Mouse (Mus musculus) lung, postnatal 0 days (tissue): ENCODE results near the gene Ogfrl1. TPM values are rescaled to one million over a fixed set of nuclear protein-coding genes. Genes with fewer than 3 reads are reported as not detected.

ENCODE experiments used
- ATAC-seq: fragments of 200-750 bp; cut with Nextera tagmentation; 2 replicates; pipeline ENCODE4 v1.8.0; 2017; ENCODE audit warnings: moderate library complexity
- DNase-seq: peaks from one replicate; pipeline ENCODE4 v3.0.0-alpha.2; 2016; ENCODE audit warnings: low spot score
- H3K27ac ChIP-seq: fragments of 300-500 bp; sonication (generic); 2 replicates; pipeline ENCODE4 v1.5.1; 2014; ENCODE audit warnings: antibody characterized with exemption, mild to moderate bottlenecking, low read length, mixed read lengths
- H3K27me3 ChIP-seq: fragments of 300-500 bp; sonication (generic); replicated peaks from 2 replicates; pipeline ENCODE4 v1.6.1; 2014; ENCODE audit warnings: low read length, mixed read lengths; ENCODE audit not compliant: insufficient read depth
- H3K36me3 ChIP-seq: fragments of 300-500 bp; sonication (generic); 2 replicates; pipeline ENCODE4 v1.6.1; 2014; ENCODE audit warnings: low read length, mixed read lengths; ENCODE audit not compliant: insufficient read depth
- H3K4me1 ChIP-seq: fragments of 300-500 bp; sonication (generic); 2 replicates; pipeline ENCODE4 v1.6.1; 2014; ENCODE audit warnings: antibody characterized with exemption, low read depth, low read length, mixed read lengths; ENCODE audit not compliant: insufficient read depth
- H3K4me2 ChIP-seq: fragments of 300-500 bp; sonication (generic); replicated peaks from 2 replicates; pipeline ENCODE4 v1.6.1; 2014; ENCODE audit warnings: low read depth, mild to moderate bottlenecking, low read length, moderate library complexity, mixed read lengths
- H3K4me3 ChIP-seq: fragments of 300-500 bp; sonication (generic); 2 replicates; pipeline ENCODE4 v1.5.1; 2014; ENCODE audit warnings: low read depth, low read length
- H3K9ac ChIP-seq: fragments of 300-500 bp; sonication (generic); replicated peaks from 2 replicates; pipeline ENCODE4 v1.6.1; 2014; ENCODE audit warnings: low read depth, mild to moderate bottlenecking
- H3K9me3 ChIP-seq: fragments of 300-500 bp; sonication (generic); 2 replicates; pipeline ENCODE4 v1.6.1; 2016; ENCODE audit warnings: low read length, mixed read lengths
- CTCF ChIP-seq: IDR thresholded peaks from 2 replicates; pipeline ENCODE4 v1.5.1; 2016; ENCODE audit warnings: antibody characterized with exemption, mild to moderate bottlenecking
- EP300 ChIP-seq: IDR thresholded peaks from 2 replicates; pipeline ENCODE4 v1.6.1; 2016; ENCODE audit warnings: antibody characterized with exemption, mild to moderate bottlenecking, control low read depth
- WGBS: fragments of 180-500 bp; shearing (Covaris S2); extraction: QIAGEN DNeasy Blood & Tissue Kit; methylation state at CpG from one replicate; pipeline ENCODE4 v1.1.7; 2014; 5-methylcytosine and 5-hydroxymethylcytosine counted together
- polyA plus RNA-seq: library from polyadenylated mRNA; unstranded; fragments of >200 nt; fragmentation: Nextera tagmentation; extraction: Ambion mirVana; gene quantifications from 2 replicates; pipeline ENCODE4 v1.2.1, GENCODE M21; 2015

Gene Ogfrl1
- 11.1 and 14.0 TPM in 2 replicates for polyA plus RNA-seq

DNA sequence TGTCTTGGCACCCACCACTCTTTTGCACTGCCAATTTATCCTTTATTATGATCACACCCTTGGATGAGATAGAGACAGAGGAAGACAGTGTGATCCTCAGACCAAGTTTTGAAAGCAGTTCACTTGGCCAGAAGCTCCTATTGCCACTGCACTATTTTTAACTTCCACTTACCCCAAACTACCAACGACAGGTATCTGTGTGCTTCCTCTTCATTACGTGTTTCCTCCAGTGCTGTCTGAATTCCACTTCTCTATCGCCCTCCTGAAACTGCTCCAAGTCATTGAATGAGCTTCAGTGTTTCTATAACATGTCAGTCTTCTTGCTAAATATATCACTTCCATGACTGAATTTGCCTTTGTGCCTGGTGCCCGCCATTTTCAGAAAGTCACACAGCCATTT lies at the start of gene Ogfrl1:
TSS of gene Ogfrl1 (minus strand) at position 150 of the 400 bp plus-strand sequence.
- no peaks in the 10 kb centered on the region for H3K27me3 ChIP-seq
- H3K4me3 ChIP-seq, result no peak within 1 kb of the TSS
- WGBS, result 69% methylated on average over 4 of the region's 4 CpGs
- no peak within 1 kb of the TSS for H3K4me2 ChIP-seq
- H3K9me3 ChIP-seq, result no peaks in the 10 kb centered on the region
- no peaks in the 10 kb centered on the region for H3K4me1 ChIP-seq
- TF ChIP-seq EP300, result no peak
- no peak for TF ChIP-seq CTCF
- ATAC-seq (no peak), DNase-seq (no peak)
- no peak within 1 kb of the TSS for H3K27ac ChIP-seq
- no peaks in the 10 kb centered on the region for H3K36me3 ChIP-seq
- H3K9ac ChIP-seq, result no peak within 1 kb of the TSS

DNA sequence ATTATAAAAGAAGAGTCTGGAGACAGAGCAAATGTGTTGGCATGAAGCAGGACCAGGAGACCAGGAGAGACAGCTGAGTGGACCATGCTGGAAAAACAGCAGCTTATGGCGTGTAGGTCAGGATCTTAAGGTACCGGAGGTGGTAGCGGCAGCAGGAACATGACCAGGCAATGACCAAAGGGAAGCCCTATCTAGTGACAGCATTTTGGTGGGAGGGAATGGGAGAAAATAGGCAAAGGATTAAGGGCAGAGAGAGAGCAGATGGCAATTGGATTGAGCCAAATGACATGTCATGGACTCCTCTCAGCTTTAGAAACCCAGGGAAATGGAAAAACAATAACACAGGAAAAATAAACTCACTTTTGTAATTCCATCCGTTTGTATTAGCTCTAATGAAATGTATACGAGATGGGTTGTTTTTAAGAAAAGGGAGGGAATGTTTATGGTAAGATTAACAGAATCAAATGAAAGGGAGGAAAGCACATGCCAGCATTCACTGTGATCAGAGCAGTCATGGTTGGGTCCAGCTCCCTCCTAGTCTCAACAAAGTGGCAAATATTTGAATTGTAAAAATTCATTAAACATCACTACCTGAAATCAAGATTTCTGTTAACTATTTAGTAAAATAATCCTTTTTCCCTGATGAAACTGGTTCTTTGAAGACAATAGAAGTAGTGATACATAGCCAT lies 48.3 kb upstream of the Ogfrl1 start:
- 67% methylated on average over 5 of the region's 5 CpGs for WGBS
- no peak for DNase-seq
- Histone ChIP-seq H3K27me3 (no peaks in the 10 kb centered on the region), H3K9me3 (no peaks in the 10 kb centered on the region), H3K4me3 (no peak overlapping the region), H3K4me1 (no peaks in the 10 kb centered on the region), H3K36me3 (no peaks in the 10 kb centered on the region), H3K27ac (no peak overlapping the region), H3K4me2 (no peak overlapping the region), H3K9ac (no peak overlapping the region)
- TF ChIP-seq EP300 (no peak), CTCF (no peak)
- no peak for ATAC-seq

DNA sequence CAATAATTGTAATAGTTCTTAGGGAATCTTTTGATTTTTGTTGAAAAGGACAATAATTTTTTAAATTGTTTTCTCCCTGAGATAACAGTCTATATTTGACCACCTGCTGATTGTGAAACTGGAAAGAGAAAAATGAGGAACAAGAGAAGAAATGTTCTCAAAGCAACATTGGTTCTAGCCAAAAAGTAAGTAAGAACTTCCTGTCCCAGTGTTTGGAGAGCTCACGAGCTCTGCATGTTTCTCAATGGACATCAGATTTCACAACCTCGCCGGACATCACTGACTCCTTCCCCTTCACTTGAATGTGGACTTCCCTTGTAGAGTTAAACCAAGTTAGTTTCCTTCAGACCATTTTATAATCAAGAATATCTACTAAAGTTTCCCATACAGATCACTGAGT lies 36.0 kb upstream of the Ogfrl1 start:
- no peak overlapping the region for H3K4me2 ChIP-seq
- no peaks in the 10 kb centered on the region for H3K36me3 ChIP-seq
- TF ChIP-seq EP300 (peak; percentile 78), CTCF (no peak)

DNA sequence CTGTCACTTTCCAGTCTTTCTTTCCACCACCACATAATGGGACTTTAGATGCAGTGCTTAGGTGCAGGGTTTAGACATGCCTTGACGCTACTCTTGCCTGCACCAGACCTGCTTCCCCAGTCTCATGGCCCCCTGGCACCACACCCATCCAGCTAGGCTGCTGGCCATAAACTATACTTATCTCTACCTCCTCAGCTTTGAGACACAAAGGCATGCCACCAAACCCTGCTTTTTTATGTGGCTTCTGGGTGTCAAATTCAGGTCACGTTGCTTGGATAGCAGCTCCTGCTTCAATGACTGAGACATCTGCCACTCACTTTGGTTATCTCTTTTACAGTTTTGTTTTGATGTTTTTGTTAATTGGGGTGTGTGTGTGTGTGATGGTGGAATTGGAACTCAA lies 28.9 kb upstream of the Ogfrl1 start:
- ATAC-seq, result no peak

More for the DNA sequence above, 36.0 kb upstream of the Ogfrl1 start:
- Histone ChIP-seq H3K27me3 (no peaks in the 10 kb centered on the region), H3K4me3 (no peak overlapping the region), H3K9me3 (no peaks in the 10 kb centered on the region), H3K9ac (no peak overlapping the region), H3K27ac (no peak overlapping the region), H3K4me1 (no peaks in the 10 kb centered on the region)
- 35% methylated on average over 3 of the region's 3 CpGs for WGBS
- ATAC-seq (peak; percentile 67), DNase-seq (peak; percentile 73)

DNA sequence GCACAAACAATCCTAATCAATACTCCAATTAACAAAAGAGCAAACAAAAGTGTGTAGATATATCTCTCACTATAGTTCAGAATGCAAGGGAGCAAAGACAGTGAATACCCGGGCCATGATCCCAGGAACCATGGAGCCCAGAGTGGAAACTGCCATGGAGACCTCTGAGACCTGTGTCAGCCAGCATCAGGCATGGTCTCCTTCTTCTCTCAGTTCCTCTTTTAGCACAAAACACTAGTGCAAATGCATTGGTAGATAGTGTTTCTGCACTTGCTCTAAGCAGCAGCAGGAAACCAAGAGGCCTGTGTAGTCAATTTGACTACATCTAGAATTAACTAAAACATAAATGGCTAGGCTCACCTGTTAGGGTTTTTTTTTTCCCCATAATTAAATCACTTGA lies 21.4 kb upstream of the Ogfrl1 start:
- Histone ChIP-seq H3K9me3 (no peaks in the 10 kb centered on the region), H3K4me2 (no peak overlapping the region), H3K27ac (no peak overlapping the region), H3K4me1 (no peaks in the 10 kb centered on the region), H3K36me3 (no peaks in the 10 kb centered on the region), H3K4me3 (no peak overlapping the region), H3K9ac (no peak overlapping the region), H3K27me3 (no peaks in the 10 kb centered on the region)
- ATAC-seq (no peak), DNase-seq (no peak)
- 82% methylated on average over 1 of the region's 1 CpGs for WGBS
- TF ChIP-seq EP300 (no peak), CTCF (no peak)

More for the DNA sequence above, 28.9 kb upstream of the Ogfrl1 start:
- H3K36me3 ChIP-seq, result no peaks in the 10 kb centered on the region
- H3K9ac ChIP-seq, result no peak overlapping the region
- DNase-seq, result no peak
- TF ChIP-seq EP300 (no peak), CTCF (no peak)
- WGBS, result 95% methylated on average over 2 of the region's 2 CpGs
- H3K27me3 ChIP-seq, result no peaks in the 10 kb centered on the region
- H3K4me1 ChIP-seq, result no peaks in the 10 kb centered on the region
- H3K4me2 ChIP-seq, result no peak overlapping the region
- H3K9me3 ChIP-seq, result no peaks in the 10 kb centered on the region
- H3K27ac ChIP-seq, result no peak overlapping the region
- H3K4me3 ChIP-seq, result no peak overlapping the region

DNA sequence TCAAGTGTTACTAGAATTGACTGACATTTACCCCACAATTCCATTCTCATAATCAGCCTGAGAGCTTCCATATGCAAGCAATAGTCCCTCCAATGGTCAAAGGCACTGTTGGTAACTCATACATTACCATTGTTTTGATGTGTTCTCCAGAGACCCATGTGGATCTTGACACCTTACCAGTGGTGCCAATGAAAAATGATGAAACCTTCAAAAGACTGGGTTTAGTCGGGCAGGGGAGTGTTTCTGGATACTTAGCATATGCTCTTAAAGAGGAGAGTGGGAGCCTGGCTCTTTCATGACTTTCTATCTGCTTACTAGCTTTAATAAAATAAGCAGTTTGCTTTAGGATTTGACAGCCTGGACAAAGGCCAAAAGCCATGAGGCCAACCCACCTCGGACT lies 20.5 kb upstream of the Ogfrl1 start:
- Histone ChIP-seq H3K27ac (no peak overlapping the region), H3K9ac (no peak overlapping the region), H3K4me1 (no peaks in the 10 kb centered on the region), H3K27me3 (no peaks in the 10 kb centered on the region), H3K9me3 (no peaks in the 10 kb centered on the region), H3K4me3 (no peak overlapping the region), H3K4me2 (no peak overlapping the region), H3K36me3 (no peaks in the 10 kb centered on the region)
- no peak for DNase-seq
- ATAC-seq, result no peak
- 41% methylated on average over 2 of the region's 2 CpGs for WGBS
- TF ChIP-seq EP300 (no peak), CTCF (no peak)

DNA sequence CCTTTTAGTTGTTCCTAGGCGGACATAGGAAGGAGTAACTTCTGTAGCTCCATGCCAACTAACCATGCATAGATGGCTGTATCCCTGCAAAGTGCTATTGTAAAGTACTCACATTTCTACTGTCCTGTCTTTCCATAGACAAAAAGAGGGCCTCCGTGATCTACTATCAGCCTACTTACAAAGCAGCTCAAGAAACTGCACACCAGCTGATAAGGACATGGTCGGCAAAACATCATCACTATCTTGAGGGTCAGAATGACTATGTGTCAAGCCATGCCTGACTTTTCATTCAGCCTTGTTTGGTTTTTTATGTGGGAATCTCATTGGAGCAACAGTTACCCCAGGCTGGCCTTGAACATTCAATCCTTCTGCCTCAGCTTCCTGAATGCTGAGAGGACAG lies 20.0 kb upstream of the Ogfrl1 start:
- H3K9ac ChIP-seq, result no peak overlapping the region
- no peaks in the 10 kb centered on the region for H3K4me1 ChIP-seq
- H3K4me2 ChIP-seq, result no peak overlapping the region
- no peak overlapping the region for H3K27ac ChIP-seq
- H3K9me3 ChIP-seq, result no peaks in the 10 kb centered on the region
- no peak overlapping the region for H3K4me3 ChIP-seq
- H3K36me3 ChIP-seq, result no peaks in the 10 kb centered on the region
- DNase-seq, result no peak
- H3K27me3 ChIP-seq, result no peaks in the 10 kb centered on the region
- ATAC-seq, result no peak
- 69% methylated on average over 3 of the region's 3 CpGs for WGBS
- TF ChIP-seq CTCF, result no peak
- TF ChIP-seq EP300, result no peak
